Mouse (Mus musculus) retina, embryonic 14.5 days (tissue): ENCODE measurements at regions not wholly inside any gene's neighbourhood (a gene's known extent, or its start where the extent isn't known, plus 50 kb on each side); places are given as distances from the start of the nearest gene placed in this dataset.

Source experiments
- DNase-seq: peaks from one replicate; pipeline ENCODE4 v3.0.0-alpha.2; 2015; ENCODE audit warnings: low spot score

DNA sequence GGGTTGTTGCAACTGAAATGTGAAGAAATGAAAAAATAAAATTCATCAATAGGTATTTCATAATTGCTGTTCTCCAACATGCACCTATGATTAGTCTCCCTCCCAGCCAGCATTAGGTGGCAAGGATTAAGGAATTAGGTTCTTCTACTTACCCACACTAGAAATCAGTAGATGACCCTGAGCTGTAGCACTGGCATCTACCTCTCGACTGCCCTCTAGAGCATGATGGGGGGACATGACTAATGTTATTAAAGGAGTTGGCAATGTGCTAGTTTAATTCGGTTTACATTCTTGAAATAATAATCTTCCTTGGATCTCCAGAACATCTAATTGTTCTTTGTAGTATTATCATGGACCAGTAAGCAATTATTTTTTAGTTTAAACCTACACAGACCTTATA, 370.9 kb downstream of the Dcdc2c start:
- no peak for DNase-seq

GRCm38 (mm10) chr12:28176016-28176415, 376.2 kb downstream of the Dcdc2c start:
- DNase-seq = no peak

DNA sequence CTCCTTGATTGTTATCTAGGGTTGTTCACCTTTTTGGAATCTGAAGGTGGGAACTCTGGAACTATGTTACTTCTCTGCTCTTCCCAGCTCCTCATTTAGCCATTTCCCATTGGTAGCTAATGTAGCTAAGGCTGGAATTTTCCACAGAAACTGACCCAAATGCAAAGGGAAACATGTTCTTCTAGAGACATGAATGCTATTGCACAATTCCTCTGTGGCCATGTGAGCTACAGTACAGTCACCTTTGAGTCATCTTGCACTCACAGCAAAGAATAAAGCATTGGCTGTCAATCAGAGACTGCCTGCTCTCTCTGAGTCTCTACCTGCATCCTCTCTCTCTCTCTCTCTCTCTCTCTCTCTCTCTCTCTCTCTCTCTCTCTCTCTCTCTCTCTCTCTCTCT, 378.1 kb downstream of the Dcdc2c start:
- no peak for DNase-seq

DNA sequence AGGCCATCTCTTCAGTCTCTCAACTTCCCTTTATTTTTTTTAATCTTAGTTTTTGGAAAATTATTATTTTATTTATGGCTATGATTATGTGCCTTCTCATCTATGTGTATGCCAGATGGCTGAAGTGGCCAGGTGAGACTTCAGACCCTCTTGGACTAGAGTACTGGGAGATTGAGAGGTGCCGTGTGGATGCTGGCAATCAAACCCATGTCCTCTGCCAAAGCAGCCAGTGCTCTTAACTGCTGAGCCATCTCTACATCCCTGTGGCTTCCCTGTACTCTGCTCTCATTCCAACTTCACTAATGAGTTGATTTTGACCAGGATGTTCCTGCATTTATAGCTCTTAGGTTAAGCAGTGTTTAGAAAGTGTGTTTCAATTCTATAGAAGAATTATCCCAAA, 393.4 kb downstream of the Dcdc2c start:
- no peak for DNase-seq

DNA sequence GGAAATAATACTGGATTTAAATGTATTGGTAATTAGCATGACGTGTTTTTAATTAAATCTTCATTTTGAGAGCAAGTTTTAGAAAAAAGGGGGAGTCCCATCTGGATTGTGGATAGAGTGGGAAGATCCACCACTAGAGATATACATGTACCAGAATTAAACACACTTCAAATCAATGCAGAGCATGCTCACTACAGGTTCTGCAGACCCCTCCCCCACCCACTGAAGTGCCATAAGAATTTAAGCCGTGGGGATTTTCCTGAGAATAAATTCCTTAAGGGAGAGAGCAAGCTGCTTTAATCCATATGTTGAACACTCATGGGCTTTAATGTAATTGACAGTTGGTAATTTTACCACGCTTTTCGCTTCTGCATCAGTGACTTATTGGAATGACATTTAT, 401.4 kb downstream of the Dcdc2c start:
- DNase-seq = peak; percentile 45

DNA sequence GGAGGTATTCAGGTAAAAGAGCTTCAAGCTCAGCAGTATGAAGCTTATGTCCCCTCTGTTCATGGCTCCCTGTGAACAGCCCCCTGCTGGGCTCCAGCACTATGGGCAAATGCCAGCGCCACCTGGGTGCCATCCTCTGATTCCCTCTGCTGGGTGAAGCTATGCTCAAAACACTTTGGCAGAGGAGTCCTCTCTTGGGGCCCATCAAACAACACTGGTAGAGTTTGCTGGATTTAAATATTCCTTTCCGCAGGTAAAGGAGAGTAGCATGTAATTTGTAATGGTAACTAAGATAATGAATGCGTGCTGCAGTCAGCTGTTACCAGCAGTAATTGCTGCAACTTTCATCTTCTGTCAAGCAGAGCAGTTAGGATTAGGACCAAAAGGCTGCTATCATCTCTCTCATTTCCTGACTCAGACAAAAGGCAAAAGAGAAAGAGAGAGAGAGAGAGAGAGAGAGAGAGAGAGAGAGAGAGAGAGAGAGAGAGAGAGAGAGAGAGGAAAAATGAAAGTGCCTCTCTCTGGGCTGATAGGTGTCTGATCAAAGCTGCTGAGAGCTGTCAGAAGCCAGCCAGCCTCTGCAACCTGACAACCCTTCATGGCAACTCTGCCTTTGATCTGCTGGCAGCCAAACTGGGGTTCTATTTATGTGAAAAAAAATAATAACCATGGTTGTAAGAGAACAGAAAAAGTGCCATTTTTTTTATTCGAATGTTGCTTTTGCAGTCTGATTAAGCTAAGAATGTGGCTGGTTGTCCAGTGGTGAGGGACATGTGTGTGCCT, 416.2 kb downstream of the Dcdc2c start:
- DNase-seq = no peak

- DNase-seq = no peak
These were observed 429.4 kb downstream of the Dcdc2c start for GRCm38 (mm10) chr12:28122766-28123165.

GRCm38 (mm10) chr12:28120106-28120505, 432.1 kb downstream of the Dcdc2c start:
- peak; percentile 9 for DNase-seq

DNA sequence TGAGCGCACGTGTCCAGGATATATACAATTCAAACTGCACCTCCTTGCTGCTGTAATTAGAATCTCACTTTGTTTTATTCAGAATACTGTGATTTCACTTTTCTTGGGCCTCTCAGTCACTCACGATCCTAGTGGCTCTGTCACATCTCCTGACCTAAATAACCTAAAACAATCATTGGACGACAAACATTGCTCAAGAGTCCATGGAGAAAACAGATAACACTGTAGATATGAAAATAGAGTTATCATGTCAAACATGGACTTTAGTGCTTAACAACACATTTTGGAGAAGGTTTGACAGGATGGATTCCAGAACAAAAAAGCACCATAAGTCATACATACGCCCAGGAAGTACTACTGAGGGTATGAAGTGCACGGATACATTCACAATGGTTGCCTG, 461.5 kb downstream of the Dcdc2c start:
- DNase-seq = no peak

DNA sequence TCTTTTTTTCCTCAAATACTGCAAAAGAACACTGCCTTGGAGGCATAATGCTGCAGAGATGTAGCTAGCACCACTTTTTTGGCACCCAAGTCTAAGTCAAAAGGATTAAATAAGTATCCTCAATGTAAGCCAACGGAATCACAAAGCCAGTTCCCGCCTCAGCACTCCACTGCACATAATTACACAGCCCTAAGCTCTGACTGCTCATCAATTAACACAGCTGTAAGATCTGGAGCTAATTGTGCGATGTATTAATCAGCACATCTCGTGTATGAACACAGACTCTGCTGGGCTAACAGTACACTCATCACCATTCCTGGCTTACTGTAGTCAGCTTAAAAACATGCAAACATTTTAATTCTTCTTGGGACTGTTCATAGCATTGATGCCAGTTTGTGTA, 466.7 kb downstream of the Dcdc2c start:
- no peak for DNase-seq

GRCm38 (mm10) chr12:28076606-28077005, 475.6 kb downstream of the Dcdc2c start:
- DNase-seq = no peak

DNA sequence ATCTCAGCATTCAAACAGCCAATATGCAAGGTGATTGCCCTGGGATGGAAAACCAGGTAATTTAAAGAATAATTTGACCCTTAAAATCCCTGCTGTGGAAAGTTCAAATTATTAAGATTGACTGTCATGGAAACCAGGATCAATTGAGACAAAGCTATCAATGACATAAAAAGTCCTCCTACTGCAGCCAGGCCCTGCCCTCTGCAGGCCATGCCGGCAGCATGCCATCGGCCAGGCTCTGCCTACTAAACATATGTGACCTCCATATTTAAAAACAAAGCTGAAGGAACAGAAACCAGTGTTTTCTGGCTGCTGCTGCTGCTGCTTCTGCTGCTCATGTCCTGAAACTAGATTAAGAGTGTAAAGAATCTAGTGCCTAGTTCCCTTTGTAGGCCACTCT, 483.6 kb downstream of the Dcdc2c start:
- DNase-seq = no peak

GRCm38 (mm10) chr12:28060281-28060680, 491.9 kb downstream of the Dcdc2c start:
- no peak for DNase-seq

DNA sequence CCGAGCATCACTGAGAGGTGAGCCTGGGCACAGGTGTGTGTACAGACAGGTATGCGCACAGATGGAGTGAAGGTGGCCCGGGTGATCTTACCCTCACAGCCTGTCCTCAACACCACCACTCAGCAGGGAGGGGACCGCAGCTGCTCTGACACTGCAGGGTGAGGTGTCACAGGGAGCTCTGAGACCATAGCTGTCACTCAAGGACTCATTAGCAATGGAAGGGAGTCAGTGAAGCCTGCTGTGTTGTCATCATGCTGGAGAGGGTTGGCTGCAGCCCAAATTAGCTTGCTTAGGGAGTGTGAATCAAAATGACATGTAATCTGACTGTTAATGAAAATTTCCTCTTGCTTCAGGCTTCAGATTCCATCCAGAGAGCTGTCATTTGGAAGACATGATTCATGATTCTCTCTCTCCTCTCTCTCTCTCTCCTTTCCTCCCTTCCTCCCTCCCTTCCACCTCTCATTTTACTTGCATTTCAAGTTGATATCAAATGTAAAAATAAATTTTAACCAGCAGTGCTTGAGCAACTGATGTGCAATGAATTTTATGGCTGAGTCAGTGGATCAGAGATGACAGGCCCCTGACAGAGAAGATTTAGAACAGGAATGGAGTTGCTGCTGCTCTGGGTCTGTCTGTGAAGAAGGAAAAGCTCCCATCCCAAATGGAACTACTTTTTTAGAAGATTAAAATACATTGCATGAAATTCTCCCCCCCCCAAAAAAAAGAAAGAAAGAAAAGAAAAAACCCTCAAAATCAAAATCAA, 496.5 kb downstream of the Dcdc2c start:
- peak; percentile 44 for DNase-seq

- DNase-seq = no peak
These were observed 497.8 kb downstream of the Dcdc2c start for GRCm38 (mm10) chr12:28054444-28054843.

- DNase-seq = no peak
These were observed 504.2 kb downstream of the Dcdc2c start for GRCm38 (mm10) chr12:28047989-28048388.

- no peak for DNase-seq
These were observed 513.9 kb downstream of the Dcdc2c start for GRCm38 (mm10) chr12:28038161-28038911.

GRCm38 (mm10) chr12:27999170-27999569, 553.0 kb downstream of the Dcdc2c start:
- DNase-seq = no peak

GRCm38 (mm10) chr12:27992152-27992551, 560.0 kb downstream of the Dcdc2c start:
- no peak for DNase-seq

- DNase-seq = no peak
These were observed 567.8 kb downstream of the Dcdc2c start for GRCm38 (mm10) chr12:27984261-27984841.

GRCm38 (mm10) chr12:27978257-27978931, 573.8 kb downstream of the Dcdc2c start:
- DNase-seq = peak; percentile 11
